Mouse (Mus musculus) hindbrain, embryonic 13.5 days (tissue): ENCODE data around the gene Tdp1. TPM values are rescaled to one million over a fixed set of nuclear protein-coding genes. Genes with fewer than 3 reads are reported as not detected.

Source experiments
- ATAC-seq: fragments of 200-750 bp; cut with Nextera tagmentation; 2 replicates; pipeline ENCODE4 v1.8.0; 2017; ENCODE audit warnings: moderate TSS enrichment; ENCODE audit not compliant: low FRiP score
- H3K27ac ChIP-seq: fragments of 300-500 bp; sonication (generic); 2 replicates; pipeline ENCODE4 v1.5.1; 2015; ENCODE audit warnings: inconsistent platforms, mild to moderate bottlenecking, moderate library complexity
- H3K27me3 ChIP-seq: fragments of 300-500 bp; sonication (generic); 2 replicates; pipeline ENCODE4 v1.6.1; 2015; ENCODE audit warnings: mild to moderate bottlenecking, inconsistent platforms
- H3K36me3 ChIP-seq: fragments of 300-500 bp; sonication (generic); 2 replicates; pipeline ENCODE4 v1.6.1; 2015; ENCODE audit warnings: mild to moderate bottlenecking, inconsistent platforms
- H3K4me1 ChIP-seq: fragments of 300-500 bp; sonication (generic); replicated peaks from 2 replicates; pipeline ENCODE4 v1.6.1; 2015; ENCODE audit warnings: inconsistent platforms
- H3K4me2 ChIP-seq: fragments of 300-500 bp; sonication (generic); 2 replicates; pipeline ENCODE4 v1.6.1; 2015; ENCODE audit warnings: inconsistent platforms, mild to moderate bottlenecking, moderate library complexity
- H3K4me3 ChIP-seq: fragments of 300-500 bp; sonication (generic); 2 replicates; pipeline ENCODE4 v1.5.1; 2015; ENCODE audit warnings: mild to moderate bottlenecking, inconsistent platforms
- H3K9ac ChIP-seq: fragments of 300-500 bp; sonication (generic); 2 replicates; pipeline ENCODE4 v1.6.1; 2015; ENCODE audit warnings: mild to moderate bottlenecking, inconsistent platforms
- H3K9me3 ChIP-seq: fragments of 300-500 bp; sonication (generic); 2 replicates; pipeline ENCODE4 v1.6.1; 2016; ENCODE audit warnings: inconsistent platforms
- WGBS: fragments of 180-500 bp; shearing (Covaris S2); methylation state at CpG from one replicate; pipeline ENCODE4 v1.1.7; 2015; 5-methylcytosine and 5-hydroxymethylcytosine counted together
- polyA plus RNA-seq: library from polyadenylated mRNA; unstranded; fragments of >200 nt; fragmentation: Nextera tagmentation; extraction: Ambion mirVana; gene quantifications from 2 replicates; pipeline ENCODE4 v1.2.1, GENCODE M21; 2015

Tdp1 gene
- 48.2 and 52.3 TPM in 2 replicates for polyA plus RNA-seq

DNA sequence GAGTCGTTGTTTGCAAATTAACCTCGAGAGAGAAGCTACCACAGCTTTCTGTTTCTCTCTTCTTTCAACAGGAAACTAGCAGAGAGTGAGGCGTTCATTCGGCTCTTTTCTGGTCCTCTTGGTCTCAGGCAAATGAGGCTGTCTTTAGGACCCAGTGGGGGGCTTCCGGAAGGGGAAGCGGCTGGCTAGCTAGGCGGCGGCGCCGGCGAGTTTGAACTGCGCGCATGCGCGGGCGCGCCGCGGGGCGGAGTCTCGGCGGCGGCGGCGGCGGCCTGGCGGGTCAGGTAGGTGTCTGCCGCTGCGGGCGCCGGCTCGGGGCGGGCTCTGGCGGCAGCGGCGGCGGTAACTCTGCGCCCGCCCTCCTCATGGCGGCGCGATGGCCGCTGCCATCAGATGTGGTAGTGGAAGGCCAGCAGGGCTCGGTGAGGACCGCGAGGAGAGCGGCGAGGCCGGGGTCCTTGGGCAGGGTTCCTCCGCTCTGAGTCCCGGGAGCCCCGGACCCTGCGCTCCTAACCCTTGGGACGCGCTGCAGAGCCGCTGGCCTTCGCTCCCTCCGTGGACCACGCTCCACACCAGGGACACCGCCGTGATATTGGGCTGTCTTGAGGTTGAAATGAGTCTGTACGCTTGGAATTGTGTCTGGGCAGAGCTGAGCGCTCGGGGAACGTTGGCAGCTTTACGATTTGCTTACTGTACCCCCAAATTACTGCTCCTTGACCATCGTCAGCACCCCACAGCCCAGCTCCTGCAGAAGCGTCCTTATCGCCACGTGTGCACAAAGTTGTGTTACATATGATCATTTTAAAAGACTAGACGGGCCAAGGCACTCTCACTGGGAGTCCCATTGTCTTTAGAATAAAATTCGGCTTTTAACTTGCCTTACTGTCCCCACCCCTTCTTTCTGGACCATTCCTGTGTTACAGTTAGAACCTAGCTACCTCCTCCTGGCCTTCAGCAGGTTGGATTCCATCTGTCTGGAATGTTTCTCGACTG lies at the start of gene Tdp1, which contains the start of gene Efcab11:
TSS of gene Tdp1 (plus strand) at position 249 of the 993 bp plus-strand sequence.
TSS of gene Efcab11 (minus strand) at position 171 of the 993 bp plus-strand sequence.
- peaks cover 30% of the 10 kb centered on the region for H3K4me1 ChIP-seq
- peak within 1 kb of the TSS; percentile 90 for H3K9ac ChIP-seq
- WGBS = under 1% methylated on average over 73 of the region's 73 CpGs
- H3K27me3 ChIP-seq = no peaks in the 10 kb centered on the region
- peak; percentile 79 for ATAC-seq
- H3K27ac ChIP-seq = peak within 1 kb of the TSS; percentile 87
- peak within 1 kb of the TSS; percentile 91 for H3K4me2 ChIP-seq
- H3K9me3 ChIP-seq = no peaks in the 10 kb centered on the region
- H3K36me3 ChIP-seq = peaks cover 4% of the 10 kb centered on the region; the same call in 1 of the 2 replicates
- H3K4me3 ChIP-seq = peak within 1 kb of the TSS; percentile 71

- Histone ChIP-seq H3K36me3 (no peaks in the 10 kb centered on the region), H3K4me3 (0 out of 2 replicates have a peak overlapping the region, but pooled peaks have one; percentile 7), H3K27me3 (no peaks in the 10 kb centered on the region), H3K4me2 (peak overlapping the region; percentile 41), H3K4me1 (peaks cover 22% of the 10 kb centered on the region), H3K27ac (peak overlapping the region; percentile 89), H3K9me3 (0 out of 2 replicates have a peak, but pooled peaks cover 4% of the 10 kb centered on the region), H3K9ac (peak overlapping the region; percentile 53; the same call in 1 of the 2 replicates)
- peak; percentile 89 for ATAC-seq
- WGBS = 33% methylated on average over 20 of the region's 20 CpGs
These were observed 47.7 kb upstream of the Tdp1 start for GRCm38 (mm10) chr12:99836404-99837131.

- ATAC-seq = no peak
- WGBS = 91% methylated on average over 5 of the region's 5 CpGs
These were observed 46.8 kb upstream of the Tdp1 start for GRCm38 (mm10) chr12:99837528-99837927.

GRCm38 (mm10) chr12:99838109-99838508 lies 46.2 kb upstream of the Tdp1 start:
- H3K9me3 ChIP-seq = 0 out of 2 replicates have a peak, but pooled peaks cover 4% of the 10 kb centered on the region
- no peak overlapping the region for H3K9ac ChIP-seq
- ATAC-seq = no peak
- 74% methylated on average over 11 of the region's 11 CpGs for WGBS
- peaks cover 22% of the 10 kb centered on the region for H3K4me1 ChIP-seq
- no peak overlapping the region for H3K4me2 ChIP-seq
- no peak overlapping the region for H3K4me3 ChIP-seq
- H3K27ac ChIP-seq = no peak overlapping the region
- no peaks in the 10 kb centered on the region for H3K27me3 ChIP-seq
- H3K36me3 ChIP-seq = no peaks in the 10 kb centered on the region

More at GRCm38 (mm10) chr12:99837528-99837927, 46.8 kb upstream of the Tdp1 start:
- Histone ChIP-seq H3K4me3 (no peak overlapping the region), H3K4me1 (peaks cover 22% of the 10 kb centered on the region), H3K9ac (no peak overlapping the region), H3K9me3 (0 out of 2 replicates have a peak, but pooled peaks cover 4% of the 10 kb centered on the region), H3K27ac (no peak overlapping the region), H3K27me3 (no peaks in the 10 kb centered on the region), H3K36me3 (no peaks in the 10 kb centered on the region), H3K4me2 (no peak overlapping the region)

GRCm38 (mm10) chr12:99838703-99839102 lies 45.6 kb upstream of the Tdp1 start:
- no peaks in the 10 kb centered on the region for H3K9me3 ChIP-seq
- H3K4me1 ChIP-seq = peaks cover 22% of the 10 kb centered on the region
- no peak for ATAC-seq
- H3K4me3 ChIP-seq = no peak overlapping the region
- H3K36me3 ChIP-seq = no peaks in the 10 kb centered on the region
- no peak overlapping the region for H3K9ac ChIP-seq
- no peak overlapping the region for H3K27ac ChIP-seq
- 76% methylated on average over 14 of the region's 14 CpGs for WGBS
- H3K4me2 ChIP-seq = no peak overlapping the region
- H3K27me3 ChIP-seq = no peaks in the 10 kb centered on the region

DNA sequence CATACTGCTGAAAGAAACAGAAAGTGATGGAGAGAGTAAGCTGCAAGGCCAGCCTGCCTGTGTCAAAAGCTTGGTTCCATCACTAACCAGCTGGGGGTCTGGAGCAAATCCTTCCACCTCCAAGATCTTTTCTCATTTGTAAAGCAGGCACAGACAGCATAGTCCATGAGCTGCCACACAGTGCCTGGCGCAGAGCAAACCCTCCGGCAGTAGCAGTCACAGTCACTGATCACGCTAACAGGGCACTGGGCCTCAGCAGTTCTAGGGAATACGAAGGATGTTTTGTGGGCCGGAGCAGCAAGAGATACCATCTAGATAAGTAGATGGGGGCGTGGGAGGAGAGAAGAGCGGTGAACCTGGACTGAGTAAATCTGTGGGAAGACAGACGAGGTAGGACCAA lies 39.4 kb upstream of the Tdp1 start:
- ATAC-seq = no peak
- Histone ChIP-seq H3K9me3 (no peaks in the 10 kb centered on the region), H3K36me3 (no peaks in the 10 kb centered on the region), H3K27me3 (no peaks in the 10 kb centered on the region), H3K4me2 (no peak overlapping the region), H3K27ac (no peak overlapping the region; the same call in 1 of the 2 replicates), H3K4me1 (peaks cover 6% of the 10 kb centered on the region), H3K9ac (no peak overlapping the region), H3K4me3 (no peak overlapping the region)
- 73% methylated on average over 8 of the region's 8 CpGs for WGBS

DNA sequence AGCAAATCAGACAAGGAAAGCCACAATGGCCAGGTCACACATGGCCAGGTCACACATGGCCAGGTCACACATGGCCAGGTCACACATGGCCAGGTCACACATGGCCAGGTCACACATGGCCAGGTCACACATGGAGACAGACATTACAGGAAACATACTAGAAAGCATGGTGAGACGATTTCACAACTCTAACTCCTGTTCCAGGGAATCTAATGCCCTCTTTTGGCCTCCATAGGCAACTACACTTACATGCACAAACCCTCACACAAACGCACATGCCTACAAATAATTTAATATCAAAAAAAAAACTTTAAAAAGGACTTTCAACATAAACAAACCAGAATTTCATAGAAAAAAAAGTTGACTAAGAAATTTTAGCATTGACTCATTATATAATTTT lies 34.3 kb upstream of the Tdp1 start:
- Histone ChIP-seq H3K9me3 (no peaks in the 10 kb centered on the region), H3K4me3 (no peak overlapping the region), H3K9ac (no peak overlapping the region), H3K4me2 (no peak overlapping the region), H3K4me1 (peaks cover 28% of the 10 kb centered on the region), H3K36me3 (no peaks in the 10 kb centered on the region), H3K27ac (no peak overlapping the region), H3K27me3 (no peaks in the 10 kb centered on the region)
- ATAC-seq = no peak
- 85% methylated on average over 2 of the region's 2 CpGs for WGBS

DNA sequence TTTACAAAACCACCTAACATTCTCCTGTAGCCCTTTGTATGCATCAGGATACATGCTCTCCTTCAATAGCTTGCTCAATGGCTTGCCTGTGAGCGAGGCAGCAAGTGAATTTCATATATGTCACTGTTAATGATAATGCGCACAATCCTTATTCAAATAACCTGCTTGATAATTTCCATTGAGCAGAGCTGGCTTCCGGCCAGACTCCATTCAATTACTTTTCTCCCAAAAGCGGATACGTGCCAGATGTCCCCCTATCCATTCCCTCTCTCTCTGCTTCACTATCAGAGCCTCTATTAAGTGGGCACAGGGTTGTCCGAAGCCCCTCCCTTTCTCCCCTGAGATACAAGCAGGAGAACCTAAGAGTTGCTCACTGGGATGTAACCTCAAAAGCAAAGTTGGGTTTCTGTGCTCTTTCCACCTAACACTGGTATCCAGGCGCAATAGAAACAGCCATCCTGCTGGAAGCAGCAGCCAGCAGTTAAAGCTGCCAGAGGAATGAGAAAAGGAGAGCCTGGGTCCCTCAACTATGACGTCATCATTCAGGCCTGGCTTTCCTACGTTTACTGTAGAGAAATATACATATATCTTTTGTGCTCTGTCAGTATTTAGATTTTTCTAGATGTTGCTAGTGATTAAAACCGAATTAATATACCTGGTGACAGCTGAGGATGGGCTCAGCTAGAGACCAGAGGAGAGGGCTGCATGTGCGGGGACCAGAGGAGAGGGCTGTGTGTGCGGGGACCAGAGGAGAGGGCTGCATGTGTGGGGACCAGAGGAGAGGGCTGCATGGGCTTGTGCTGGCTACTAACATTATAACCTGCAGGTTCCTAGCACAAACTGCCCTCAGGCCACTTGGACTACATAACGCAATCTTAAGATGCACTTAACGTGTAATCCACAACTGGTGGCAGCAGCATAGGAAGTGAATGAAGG lies 30.7 kb upstream of the Tdp1 start:
- Histone ChIP-seq H3K36me3 (no peaks in the 10 kb centered on the region), H3K4me2 (no peak overlapping the region), H3K9ac (no peak overlapping the region), H3K27ac (peak overlapping the region; percentile 79), H3K9me3 (no peaks in the 10 kb centered on the region), H3K4me3 (no peak overlapping the region), H3K4me1 (peaks cover 34% of the 10 kb centered on the region), H3K27me3 (no peaks in the 10 kb centered on the region)
- ATAC-seq = peak; percentile 78
- 56% methylated on average over 14 of the region's 14 CpGs for WGBS

DNA sequence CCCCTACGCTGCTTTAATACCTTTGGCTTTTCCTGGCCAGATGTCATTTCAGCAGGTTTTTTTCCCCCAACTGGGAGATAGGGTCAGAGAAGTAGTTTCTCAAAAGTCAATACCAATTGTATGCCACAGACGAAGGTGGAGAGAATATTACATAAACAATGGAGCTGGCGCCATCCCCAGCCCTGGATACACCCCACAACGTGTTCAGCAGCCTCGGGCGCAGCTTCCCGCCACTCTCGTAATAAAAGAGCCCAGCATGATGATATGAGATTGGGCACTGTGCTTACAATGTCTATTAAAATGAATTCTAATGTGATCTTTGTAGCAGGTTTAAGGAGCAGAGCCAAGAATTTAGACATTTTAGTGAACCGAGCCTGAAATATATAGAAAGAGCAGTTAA lies 28.3 kb upstream of the Tdp1 start:
- no peak overlapping the region for H3K27ac ChIP-seq
- no peak for ATAC-seq
- WGBS = 57% methylated on average over 9 of the region's 9 CpGs
- no peaks in the 10 kb centered on the region for H3K36me3 ChIP-seq
- no peaks in the 10 kb centered on the region for H3K27me3 ChIP-seq
- no peak overlapping the region for H3K4me3 ChIP-seq
- H3K4me2 ChIP-seq = no peak overlapping the region
- H3K4me1 ChIP-seq = peaks cover 34% of the 10 kb centered on the region
- H3K9me3 ChIP-seq = no peaks in the 10 kb centered on the region
- H3K9ac ChIP-seq = no peak overlapping the region

DNA sequence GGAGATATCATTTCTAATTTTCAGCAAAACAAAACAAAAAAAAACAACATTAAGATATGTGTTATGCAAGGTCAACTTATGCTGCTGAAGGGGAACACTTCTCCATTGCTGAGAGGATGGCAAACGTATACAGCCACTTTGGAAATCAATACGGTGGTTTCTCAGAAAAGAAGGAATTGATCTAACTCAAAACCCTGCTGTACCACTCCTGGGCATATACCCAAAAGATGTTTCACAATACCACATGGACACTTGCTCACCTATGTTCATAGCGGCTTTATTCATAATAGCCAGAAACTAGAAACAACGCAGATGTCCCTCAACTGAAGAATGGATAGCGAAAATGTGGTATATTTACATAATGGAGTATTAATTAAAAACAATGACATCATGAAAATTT lies 25.7 kb upstream of the Tdp1 start:
- Histone ChIP-seq H3K9me3 (no peaks in the 10 kb centered on the region), H3K4me3 (no peak overlapping the region), H3K4me1 (peaks cover 20% of the 10 kb centered on the region), H3K27me3 (no peaks in the 10 kb centered on the region), H3K36me3 (no peaks in the 10 kb centered on the region), H3K9ac (no peak overlapping the region), H3K27ac (no peak overlapping the region), H3K4me2 (no peak overlapping the region)
- no peak for ATAC-seq
- 95% methylated on average over 5 of the region's 5 CpGs for WGBS

DNA sequence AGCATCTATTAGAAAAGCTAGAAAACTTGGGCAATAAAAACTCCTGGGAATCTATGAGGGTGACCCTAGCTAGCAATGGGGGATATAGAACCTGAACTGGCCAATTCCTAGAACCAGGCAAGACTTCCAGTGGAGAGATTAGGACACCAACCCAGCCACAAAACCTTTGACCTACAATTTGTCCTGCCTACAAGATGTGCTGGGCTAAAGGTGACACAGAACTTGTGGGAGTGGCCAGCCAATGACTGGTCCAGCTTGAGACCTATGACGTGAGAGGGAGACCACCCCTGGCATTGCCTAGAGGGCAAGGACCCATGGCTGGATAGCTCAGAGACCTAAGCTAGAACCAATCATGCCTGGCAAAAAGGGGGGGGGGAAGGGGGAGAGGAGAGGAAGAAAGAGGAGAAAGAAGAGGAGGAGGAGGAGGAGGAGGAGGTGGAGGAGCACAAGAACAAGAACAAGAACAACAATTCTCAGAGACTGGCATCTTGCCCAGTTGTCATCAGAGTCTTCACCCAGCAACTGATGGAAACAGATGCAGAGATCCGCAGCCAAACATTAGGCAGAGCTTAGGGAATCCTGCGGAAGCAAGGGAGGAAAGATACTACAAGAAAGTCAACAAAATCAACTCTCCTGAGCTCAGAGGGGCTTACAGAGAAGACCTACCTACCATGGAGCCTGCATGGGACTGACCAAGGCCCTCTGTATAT lies 24.8 kb upstream of the Tdp1 start:
- no peak overlapping the region for H3K4me2 ChIP-seq
- no peaks in the 10 kb centered on the region for H3K36me3 ChIP-seq
- no peaks in the 10 kb centered on the region for H3K9me3 ChIP-seq
- no peak overlapping the region for H3K4me3 ChIP-seq
- no peak for ATAC-seq
- H3K27ac ChIP-seq = no peak overlapping the region
- H3K9ac ChIP-seq = no peak overlapping the region
- no peaks in the 10 kb centered on the region for H3K27me3 ChIP-seq
- H3K4me1 ChIP-seq = peaks cover 13% of the 10 kb centered on the region; the same call in 1 of the 2 replicates
- WGBS = 85% methylated on average over 3 of the region's 3 CpGs
